Mouse (Mus musculus) mouse embryonic stem cell (cell line): ENCODE data around the gene D630003M21Rik.

Experiments used
- in situ Hi-C, 2 experiments: fragments of 300-500 bp; cut with MboI; formaldehyde crosslinking; loops; 1 replicate in 1 of 2; 3 replicates in 1 of 2; pipeline ENCODE4 v1.14.3; 2019 to 2020; ENCODE audit warnings: low sequenced_read_pairs in 2 of 2, low pct_unique_long_range_greater_than_20kb in 1 of 2, mixed read lengths in 1 of 2; ENCODE audit not compliant: unreplicated experiment in 1 of 2

Gene D630003M21Rik

DNA sequence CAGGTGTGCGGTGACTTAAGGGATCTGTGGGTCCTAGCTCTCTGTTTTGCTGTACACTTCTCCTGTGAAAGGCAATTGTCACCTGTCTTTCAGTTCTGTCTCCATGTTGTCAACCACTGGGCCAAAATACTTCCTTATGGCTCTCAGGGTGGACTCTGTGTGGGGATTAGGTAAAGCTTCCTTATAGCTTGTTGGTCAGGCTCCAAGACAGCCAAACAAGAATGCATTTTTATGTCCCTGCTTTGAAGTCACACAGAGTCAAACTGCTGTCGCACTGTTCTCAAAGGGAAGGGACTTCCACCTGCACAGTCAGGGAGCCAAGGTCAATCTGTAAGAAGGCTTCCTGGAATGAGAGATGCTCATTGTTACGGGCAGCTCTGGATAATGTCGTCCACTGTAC, 50.9 kb downstream of the D630003M21Rik start:
- in situ Hi-C loops = no loop called here

GRCm38 (mm10) chr2:158177574-158177973, 51.4 kb downstream of the D630003M21Rik start:
- in situ Hi-C loops = no loop called here

DNA sequence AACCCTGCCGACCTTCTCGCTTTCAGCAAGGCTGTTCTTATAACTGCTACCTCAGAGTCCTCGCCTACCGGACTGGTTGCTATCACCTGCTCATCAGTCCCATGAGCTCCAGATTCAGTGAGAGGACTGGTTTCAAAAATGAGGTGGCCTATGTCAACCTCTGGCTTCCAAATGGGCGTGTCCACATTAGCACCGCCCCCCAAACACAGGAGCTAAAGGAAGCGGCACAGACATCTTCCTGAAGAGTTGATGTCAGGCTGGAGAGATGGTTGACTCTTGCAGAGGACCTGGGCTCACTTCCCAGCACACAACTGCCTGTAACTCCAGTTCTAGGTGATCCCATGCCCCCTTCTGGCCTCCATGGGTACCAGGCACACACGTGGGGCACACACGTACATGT, 52.3 kb downstream of the D630003M21Rik start:
- in situ Hi-C loops = no loop called here

- in situ Hi-C loops = no loop called here
Measured at GRCm38 (mm10) chr2:158175433-158175832, 53.6 kb downstream of the D630003M21Rik start.

DNA sequence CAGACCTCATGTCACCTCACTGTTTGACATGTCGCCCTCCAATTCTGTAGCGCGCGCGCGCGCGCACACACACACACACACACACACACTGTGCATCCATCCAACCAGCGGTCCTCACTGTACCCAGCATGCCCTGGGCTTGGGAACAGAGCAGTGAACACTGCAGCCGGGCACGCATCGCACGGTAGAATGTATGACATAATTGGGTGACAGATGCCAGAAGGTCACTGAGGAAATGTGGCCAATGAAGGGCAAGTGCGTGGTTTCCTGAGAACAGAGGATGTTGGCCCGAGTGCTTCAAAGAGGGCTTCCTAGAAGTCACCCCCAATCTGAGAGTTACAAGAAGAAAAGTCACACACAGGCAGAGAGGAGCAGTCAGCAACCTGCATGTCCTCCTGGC, 54.1 kb downstream of the D630003M21Rik start:
- in situ Hi-C loops = no loop called here

DNA sequence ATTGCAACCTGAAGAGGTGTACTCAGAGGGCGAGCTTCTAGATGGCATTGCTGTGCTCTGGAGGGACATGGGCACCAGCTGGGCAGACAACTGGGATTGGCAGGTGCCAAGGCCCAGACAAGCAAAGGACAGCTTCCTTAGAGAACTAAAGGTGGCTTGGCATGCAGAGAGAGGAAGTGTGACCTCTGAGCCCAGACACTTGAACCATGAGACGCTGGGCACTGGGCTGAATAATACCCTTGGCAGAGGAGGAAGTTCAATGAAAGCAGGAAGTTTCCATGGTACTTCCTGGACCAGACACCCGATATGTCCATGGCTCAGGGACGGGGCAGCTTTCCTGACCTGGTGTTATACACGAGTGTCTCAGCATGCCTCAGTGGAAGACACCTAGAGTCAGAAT, 54.6 kb downstream of the D630003M21Rik start:
- in situ Hi-C loops = no loop called here

GRCm38 (mm10) chr2:158170394-158170793, 58.6 kb downstream of the D630003M21Rik start:
- in situ Hi-C loops = no loop called here

- in situ Hi-C loops = no loop called here
Measured at GRCm38 (mm10) chr2:158169771-158170170, 59.3 kb downstream of the D630003M21Rik start.

DNA sequence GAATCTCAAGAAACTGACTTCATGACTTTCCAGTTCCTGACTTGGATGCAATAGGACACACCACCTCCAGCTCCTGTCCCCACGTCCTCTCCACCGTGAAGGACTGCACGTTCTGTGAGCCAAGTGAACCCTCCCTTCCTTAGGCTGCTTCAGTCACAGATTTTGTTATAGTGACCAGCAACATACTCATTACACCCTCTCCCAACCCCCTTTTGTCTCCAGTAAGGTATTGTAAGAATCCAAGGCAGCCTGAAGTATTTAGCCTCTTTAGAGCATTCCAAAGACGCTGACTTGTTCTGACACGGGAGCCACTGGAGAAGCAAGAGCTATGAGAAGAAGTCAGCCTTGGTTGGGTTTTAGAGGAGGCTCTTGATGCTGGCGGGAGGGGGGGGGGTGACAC, 59.7 kb downstream of the D630003M21Rik start:
- in situ Hi-C loops = no loop called here

DNA sequence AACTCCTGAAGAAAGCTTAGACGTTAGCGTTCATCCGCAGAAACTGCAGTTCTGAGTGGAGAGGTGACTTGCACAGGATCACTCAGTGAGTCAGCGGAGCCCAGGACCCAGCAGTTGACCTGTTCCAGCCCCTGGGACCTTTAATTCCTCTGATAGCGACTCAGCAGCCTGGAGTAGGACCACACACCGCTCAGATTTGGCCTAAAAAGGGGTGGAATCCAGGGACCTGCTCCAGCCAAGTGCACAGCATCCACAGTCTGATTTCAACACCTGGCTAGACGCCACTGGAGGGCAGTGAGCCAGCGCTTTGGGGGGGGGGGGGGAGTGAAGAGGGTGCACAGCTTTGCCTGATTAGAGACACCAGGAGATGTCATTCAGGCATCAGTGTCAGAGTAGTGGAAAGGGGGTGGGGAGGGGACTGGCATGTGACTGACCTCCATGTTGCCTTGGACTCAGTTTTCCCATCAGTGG, 60.2 kb downstream of the D630003M21Rik start:
- in situ Hi-C loops = no loop called here

DNA sequence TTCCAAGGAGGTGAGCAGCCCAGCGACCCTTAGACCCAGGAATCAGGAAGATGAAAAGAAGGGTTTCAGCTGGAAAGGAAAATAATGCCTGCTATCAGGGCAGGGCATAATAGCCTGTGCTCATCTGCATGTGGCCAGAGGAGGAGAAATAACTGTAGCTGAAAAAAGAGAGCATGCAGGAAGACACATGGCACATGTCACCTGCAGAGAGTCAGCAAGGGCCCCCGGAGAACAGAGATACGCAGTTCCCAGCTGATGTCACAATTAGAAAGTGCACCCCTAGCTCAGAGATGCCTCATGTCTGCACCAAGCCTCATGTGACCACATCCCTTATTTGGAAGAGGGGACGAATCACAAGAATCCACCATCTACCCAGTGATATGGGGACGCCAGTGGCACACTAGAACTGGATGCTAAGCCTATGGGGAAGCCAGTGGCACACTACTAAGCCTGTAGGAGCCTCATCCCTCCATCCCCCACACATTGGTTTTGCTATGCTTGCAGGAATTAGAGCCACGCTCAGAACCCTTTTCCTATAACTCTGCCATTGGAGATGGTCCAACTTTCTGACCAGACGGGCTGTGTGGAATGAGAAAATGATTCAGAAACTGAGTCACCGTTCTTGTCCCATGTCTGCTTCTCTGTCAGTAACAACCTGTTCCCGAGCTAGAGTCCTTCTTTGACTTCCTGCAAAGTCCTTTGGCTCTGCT, 61.4 kb downstream of the D630003M21Rik start:
- in situ Hi-C loops = no loop called here

- in situ Hi-C loops = no loop called here
Measured at GRCm38 (mm10) chr2:158166628-158167027, 62.4 kb downstream of the D630003M21Rik start.

DNA sequence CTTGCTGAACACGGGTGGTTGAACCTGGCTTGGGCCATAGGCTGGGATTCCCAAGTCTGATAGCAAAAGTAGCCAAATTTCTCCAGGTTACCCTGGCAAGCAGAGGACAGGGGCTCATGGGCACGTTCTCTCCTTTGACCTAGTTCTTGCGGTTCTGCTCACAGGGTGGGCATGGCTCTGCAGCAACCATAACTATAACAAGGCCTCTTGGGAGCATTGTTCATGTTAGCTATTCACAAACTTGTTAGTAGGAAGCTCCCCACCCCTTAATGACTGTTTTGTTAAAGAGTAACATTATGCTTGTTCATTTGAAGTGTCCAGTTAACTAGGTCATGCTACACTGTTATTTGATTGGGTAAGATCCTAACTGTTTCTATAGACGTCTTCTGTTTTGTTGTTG, 63.2 kb downstream of the D630003M21Rik start:
- in situ Hi-C loops = no loop called here

GRCm38 (mm10) chr2:158163034-158163433, 66.0 kb downstream of the D630003M21Rik start:
- in situ Hi-C loops = no loop called here

- in situ Hi-C loops = no loop called here
Measured at GRCm38 (mm10) chr2:158161761-158162160, 67.3 kb downstream of the D630003M21Rik start.

- in situ Hi-C loops = no loop called here
Measured at GRCm38 (mm10) chr2:158159376-158160235, 69.4 kb downstream of the D630003M21Rik start.

DNA sequence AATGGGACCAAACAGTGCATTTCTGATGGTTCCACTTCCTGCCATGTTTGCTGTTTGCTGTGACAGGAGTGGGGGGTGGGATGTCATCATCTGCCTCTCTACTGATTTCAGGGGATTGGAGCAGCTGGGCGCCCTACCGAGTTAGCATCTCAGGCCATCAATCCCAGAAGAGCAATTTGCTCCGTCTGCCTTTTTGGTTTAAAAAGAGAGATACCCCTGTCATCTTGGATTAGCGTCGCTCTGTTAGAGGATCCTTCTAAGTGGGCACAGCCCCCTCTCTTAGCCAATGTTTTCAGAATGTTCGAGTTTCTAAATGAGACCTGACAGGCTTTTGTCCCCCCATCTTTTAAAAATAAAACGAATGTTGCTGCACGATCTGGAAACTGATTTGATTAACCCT, 71.4 kb downstream of the D630003M21Rik start:
- in situ Hi-C loops = no loop called here

DNA sequence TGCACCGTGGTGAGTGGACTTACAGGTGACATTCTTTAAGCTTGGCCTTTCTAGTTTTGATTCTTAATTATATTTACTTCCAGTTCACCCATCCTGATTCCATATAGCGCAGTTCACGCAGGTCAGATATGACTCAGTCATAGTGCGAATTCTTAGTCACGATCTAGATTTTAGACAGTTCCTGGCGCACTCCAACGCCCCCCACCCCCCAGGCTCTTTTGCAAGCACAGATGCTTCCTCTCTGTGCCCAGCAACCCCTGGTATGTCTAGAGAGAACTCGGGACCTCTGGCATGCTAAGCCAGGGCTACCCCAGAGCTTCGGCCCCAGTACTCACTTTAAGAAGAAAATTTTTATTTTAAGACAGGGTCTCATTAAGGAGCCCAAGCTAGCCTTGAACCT, 72.5 kb downstream of the D630003M21Rik start:
- in situ Hi-C loops = no loop called here

GRCm38 (mm10) chr2:158155615-158156014, 73.4 kb downstream of the D630003M21Rik start:
- in situ Hi-C loops = no loop called here

- in situ Hi-C loops = no loop called here
Measured at GRCm38 (mm10) chr2:158155101-158155500, 73.9 kb downstream of the D630003M21Rik start.
